Mouse (Mus musculus) hindbrain, embryonic 13.5 days (tissue): ENCODE data around the gene Adarb1. TPM values are rescaled to one million over a fixed set of nuclear protein-coding genes. Genes with fewer than 3 reads are reported as not detected.

Source experiments
- ATAC-seq: fragments of 200-750 bp; cut with Nextera tagmentation; 2 replicates; pipeline ENCODE4 v1.8.0; 2017; ENCODE audit warnings: moderate TSS enrichment; ENCODE audit not compliant: low FRiP score
- H3K27ac ChIP-seq: fragments of 300-500 bp; sonication (generic); 2 replicates; pipeline ENCODE4 v1.5.1; 2015; ENCODE audit warnings: inconsistent platforms, mild to moderate bottlenecking, moderate library complexity
- H3K27me3 ChIP-seq: fragments of 300-500 bp; sonication (generic); 2 replicates; pipeline ENCODE4 v1.6.1; 2015; ENCODE audit warnings: mild to moderate bottlenecking, inconsistent platforms
- H3K36me3 ChIP-seq: fragments of 300-500 bp; sonication (generic); 2 replicates; pipeline ENCODE4 v1.6.1; 2015; ENCODE audit warnings: mild to moderate bottlenecking, inconsistent platforms
- H3K4me1 ChIP-seq: fragments of 300-500 bp; sonication (generic); replicated peaks from 2 replicates; pipeline ENCODE4 v1.6.1; 2015; ENCODE audit warnings: inconsistent platforms
- H3K4me2 ChIP-seq: fragments of 300-500 bp; sonication (generic); 2 replicates; pipeline ENCODE4 v1.6.1; 2015; ENCODE audit warnings: inconsistent platforms, mild to moderate bottlenecking, moderate library complexity
- H3K4me3 ChIP-seq: fragments of 300-500 bp; sonication (generic); 2 replicates; pipeline ENCODE4 v1.5.1; 2015; ENCODE audit warnings: mild to moderate bottlenecking, inconsistent platforms
- H3K9ac ChIP-seq: fragments of 300-500 bp; sonication (generic); 2 replicates; pipeline ENCODE4 v1.6.1; 2015; ENCODE audit warnings: mild to moderate bottlenecking, inconsistent platforms
- H3K9me3 ChIP-seq: fragments of 300-500 bp; sonication (generic); 2 replicates; pipeline ENCODE4 v1.6.1; 2016; ENCODE audit warnings: inconsistent platforms
- WGBS: fragments of 180-500 bp; shearing (Covaris S2); methylation state at CpG from one replicate; pipeline ENCODE4 v1.1.7; 2015; 5-methylcytosine and 5-hydroxymethylcytosine counted together
- polyA plus RNA-seq: library from polyadenylated mRNA; unstranded; fragments of >200 nt; fragmentation: Nextera tagmentation; extraction: Ambion mirVana; gene quantifications from 2 replicates; pipeline ENCODE4 v1.2.1, GENCODE M21; 2015

Gene Adarb1
- polyA plus RNA-seq, 1 experiment from 2014 or later = 12.0 TPM

DNA sequence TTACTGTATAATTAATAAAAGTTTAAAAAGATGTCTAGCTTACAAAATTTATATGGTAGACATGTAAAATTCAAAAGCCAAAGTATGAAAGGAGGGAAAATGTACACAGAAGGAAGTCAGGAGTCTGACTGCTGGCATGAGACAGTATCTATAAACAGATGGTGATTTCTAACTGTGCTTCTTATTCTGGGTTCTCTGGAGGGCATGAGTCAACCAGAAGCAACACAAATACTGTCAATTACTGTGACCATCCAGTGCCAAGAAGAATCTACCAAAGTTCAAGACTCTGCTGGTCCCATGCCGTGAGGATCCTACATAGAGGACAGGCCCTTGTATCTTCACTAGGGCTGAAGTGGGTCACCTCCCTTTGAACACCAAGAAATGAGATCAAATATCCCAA, 43.1 kb downstream of the Adarb1 start:
- no peaks in the 10 kb centered on the region for H3K27me3 ChIP-seq
- no peak overlapping the region for H3K27ac ChIP-seq
- no peaks in the 10 kb centered on the region for H3K9me3 ChIP-seq
- no peak overlapping the region for H3K4me2 ChIP-seq
- H3K4me1 ChIP-seq = no peaks in the 10 kb centered on the region
- 85% methylated on average over 1 of the region's 1 CpGs for WGBS
- no peak for ATAC-seq
- H3K9ac ChIP-seq = no peak overlapping the region
- H3K36me3 ChIP-seq = no peaks in the 10 kb centered on the region
- no peak overlapping the region for H3K4me3 ChIP-seq

DNA sequence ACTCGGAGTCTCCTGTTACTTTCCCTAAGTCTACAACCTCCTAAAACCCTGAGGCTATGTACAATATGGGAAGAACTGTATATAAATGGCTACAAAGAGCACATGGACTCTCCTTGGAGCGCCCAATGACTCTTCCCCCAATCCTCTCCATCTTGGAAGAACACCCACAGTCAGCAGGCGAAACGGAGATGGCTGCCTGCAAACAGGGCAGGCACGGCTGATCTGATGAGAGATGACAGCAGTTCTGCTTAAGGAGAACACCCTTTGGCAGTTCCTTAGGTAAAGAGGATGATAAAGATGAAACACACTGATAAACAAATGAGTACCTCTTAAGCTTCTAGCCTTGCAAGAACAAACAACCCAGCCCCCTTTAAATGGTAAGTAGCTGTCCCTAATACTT, 43.7 kb downstream of the Adarb1 start:
- no peaks in the 10 kb centered on the region for H3K9me3 ChIP-seq
- H3K4me2 ChIP-seq = no peak overlapping the region
- H3K4me1 ChIP-seq = no peaks in the 10 kb centered on the region
- no peaks in the 10 kb centered on the region for H3K27me3 ChIP-seq
- no peak overlapping the region for H3K4me3 ChIP-seq
- ATAC-seq = no peak
- H3K9ac ChIP-seq = no peak overlapping the region
- 87% methylated on average over 5 of the region's 5 CpGs for WGBS
- no peaks in the 10 kb centered on the region for H3K36me3 ChIP-seq
- H3K27ac ChIP-seq = no peak overlapping the region

DNA sequence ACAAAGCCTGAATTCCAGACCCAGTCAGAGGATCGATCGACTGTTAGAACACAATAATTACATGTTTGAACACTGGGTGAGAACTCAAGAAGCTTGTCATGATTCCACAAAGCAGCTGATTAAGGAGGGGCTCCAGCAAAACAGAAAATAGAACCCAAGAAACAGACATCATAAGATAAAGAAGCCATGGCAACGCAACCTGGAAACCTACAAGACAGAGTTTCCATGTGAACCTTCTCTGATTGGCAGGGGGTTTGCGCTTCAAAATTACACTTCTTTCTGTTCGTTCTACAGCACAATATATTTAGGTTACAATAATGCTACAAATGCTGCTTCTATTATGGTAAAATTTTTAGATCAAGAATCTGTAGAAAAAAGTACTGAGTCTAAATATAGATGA, 47.9 kb downstream of the Adarb1 start:
- no peak overlapping the region for H3K9ac ChIP-seq
- H3K4me2 ChIP-seq = no peak overlapping the region
- ATAC-seq = no peak
- 85% methylated on average over 5 of the region's 5 CpGs for WGBS
- H3K9me3 ChIP-seq = no peaks in the 10 kb centered on the region
- H3K27me3 ChIP-seq = no peaks in the 10 kb centered on the region
- H3K27ac ChIP-seq = no peak overlapping the region
- no peak overlapping the region for H3K4me3 ChIP-seq
- H3K36me3 ChIP-seq = no peaks in the 10 kb centered on the region
- no peaks in the 10 kb centered on the region for H3K4me1 ChIP-seq

DNA sequence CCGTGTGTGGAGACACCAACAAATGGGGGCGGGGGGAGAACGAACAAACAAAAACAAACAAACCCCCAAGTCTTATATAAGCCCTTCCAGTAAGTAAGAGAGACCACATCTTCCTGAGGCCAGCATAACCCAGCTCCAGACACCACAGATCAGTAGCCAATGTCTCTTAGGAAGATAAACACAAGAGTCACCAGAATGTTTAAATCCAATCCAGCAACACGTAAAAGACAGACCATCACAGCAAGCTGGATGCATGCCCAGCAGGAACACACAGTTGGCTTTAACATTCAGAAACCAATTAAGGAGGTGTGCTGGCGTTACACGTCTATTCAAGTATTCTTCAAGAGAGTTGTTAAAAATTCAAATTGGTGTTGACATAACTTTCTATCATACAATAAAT, 50.1 kb downstream of the Adarb1 start:
- H3K9ac ChIP-seq = no peak overlapping the region
- WGBS = 76% methylated on average over 6 of the region's 6 CpGs
- H3K27ac ChIP-seq = no peak overlapping the region

DNA sequence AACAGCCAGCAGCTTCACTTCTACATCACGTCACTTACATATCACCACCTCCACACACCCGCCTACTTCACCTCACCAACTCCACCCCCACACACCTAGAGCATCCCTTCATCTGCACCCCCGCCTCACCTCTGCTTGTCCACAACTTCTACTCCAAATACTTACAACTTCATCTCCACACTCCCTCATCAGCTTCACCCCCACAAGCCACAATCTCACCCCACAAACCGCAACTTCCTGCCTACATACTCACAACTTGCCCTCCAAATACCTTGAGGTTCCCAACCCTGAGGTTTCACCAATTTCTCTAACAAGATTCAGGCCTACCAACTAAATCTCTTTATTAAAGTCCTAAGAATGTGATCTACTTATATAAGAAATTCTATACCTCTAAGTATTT, 51.1 kb downstream of the Adarb1 start:
- no peak overlapping the region for H3K4me3 ChIP-seq
- 95% methylated on average over 4 of the region's 4 CpGs for WGBS
- no peak overlapping the region for H3K27ac ChIP-seq
- H3K36me3 ChIP-seq = no peaks in the 10 kb centered on the region
- ATAC-seq = no peak
- H3K9ac ChIP-seq = no peak overlapping the region
- no peaks in the 10 kb centered on the region for H3K9me3 ChIP-seq
- H3K27me3 ChIP-seq = no peaks in the 10 kb centered on the region
- no peaks in the 10 kb centered on the region for H3K4me1 ChIP-seq
- no peak overlapping the region for H3K4me2 ChIP-seq

More for the DNA sequence above, 50.1 kb downstream of the Adarb1 start:
- no peak overlapping the region for H3K4me2 ChIP-seq
- H3K9me3 ChIP-seq = no peaks in the 10 kb centered on the region
- H3K27me3 ChIP-seq = no peaks in the 10 kb centered on the region
- no peaks in the 10 kb centered on the region for H3K36me3 ChIP-seq
- H3K4me3 ChIP-seq = no peak overlapping the region
- no peak for ATAC-seq
- H3K4me1 ChIP-seq = no peaks in the 10 kb centered on the region

DNA sequence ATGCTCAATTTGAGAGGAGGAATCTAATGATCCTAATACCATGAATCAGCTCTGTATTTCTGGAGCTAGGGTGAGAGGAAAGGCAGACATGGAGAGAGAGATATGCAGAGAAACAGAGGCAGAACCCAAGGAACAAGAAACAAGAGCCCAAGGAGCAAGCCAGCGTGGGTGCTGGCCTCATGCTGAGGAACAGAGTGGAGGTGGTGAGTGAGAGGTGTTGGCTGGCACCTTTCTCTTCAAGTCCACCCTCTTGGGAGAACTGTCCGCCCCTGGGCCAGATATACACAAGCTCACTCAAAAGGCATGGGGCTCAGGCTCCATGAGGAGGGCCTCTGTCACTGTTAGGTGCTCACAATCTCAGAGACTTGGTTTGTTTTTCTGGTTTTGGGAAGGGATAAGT, 52.9 kb downstream of the Adarb1 start:
- no peaks in the 10 kb centered on the region for H3K4me1 ChIP-seq

DNA sequence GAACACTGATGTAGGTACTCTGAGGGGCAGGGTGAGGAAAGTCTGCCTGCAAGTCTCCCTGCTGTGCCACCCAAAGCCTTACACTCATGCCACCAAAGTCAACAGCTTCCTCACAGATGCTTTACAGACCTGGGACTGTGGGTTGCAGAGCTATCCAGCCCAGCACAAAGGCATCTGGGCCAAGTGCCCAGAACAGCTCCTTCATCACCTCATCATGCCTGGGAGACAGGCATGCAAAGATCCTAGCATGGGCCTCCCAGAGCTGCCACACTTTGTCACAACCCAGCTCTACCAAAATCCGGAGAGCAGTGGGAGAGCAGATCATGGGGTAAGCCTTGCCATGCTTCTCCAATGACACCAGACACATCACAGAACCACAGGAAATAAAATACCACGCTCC, 57.6 kb downstream of the Adarb1 start:
- H3K4me1 ChIP-seq = no peaks in the 10 kb centered on the region
- WGBS = 85% methylated on average over 2 of the region's 2 CpGs
- no peak overlapping the region for H3K27ac ChIP-seq
- no peaks in the 10 kb centered on the region for H3K9me3 ChIP-seq
- H3K4me2 ChIP-seq = no peak overlapping the region
- H3K9ac ChIP-seq = no peak overlapping the region
- no peak overlapping the region for H3K4me3 ChIP-seq
- no peak for ATAC-seq
- no peaks in the 10 kb centered on the region for H3K36me3 ChIP-seq
- no peaks in the 10 kb centered on the region for H3K27me3 ChIP-seq

More for the DNA sequence above, 52.9 kb downstream of the Adarb1 start:
- H3K9me3 ChIP-seq = no peaks in the 10 kb centered on the region
- ATAC-seq = no peak
- no peak overlapping the region for H3K4me2 ChIP-seq
- no peak overlapping the region for H3K9ac ChIP-seq
- 87% methylated on average over 2 of the region's 2 CpGs for WGBS
- no peaks in the 10 kb centered on the region for H3K27me3 ChIP-seq
- H3K4me3 ChIP-seq = no peak overlapping the region
- H3K36me3 ChIP-seq = no peaks in the 10 kb centered on the region
- no peak overlapping the region for H3K27ac ChIP-seq

DNA sequence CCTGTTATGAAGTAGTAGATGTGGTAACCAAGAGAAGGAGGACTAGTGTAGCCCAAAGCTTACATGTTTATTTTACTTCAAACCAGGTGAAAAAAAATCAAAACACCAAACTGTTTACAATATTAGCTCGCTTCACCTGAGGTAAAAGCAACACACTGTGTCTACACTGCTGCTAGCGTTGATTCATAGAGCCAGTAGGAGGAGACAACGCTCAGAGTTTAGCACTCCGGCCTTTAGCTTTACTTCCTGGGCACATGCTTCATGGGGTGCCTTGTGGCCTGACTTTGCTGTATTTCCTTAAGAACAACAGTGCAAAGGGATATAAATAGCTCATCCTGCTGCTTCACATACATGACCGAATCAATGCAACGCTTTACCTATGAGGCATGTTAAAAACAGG, 60.1 kb downstream of the Adarb1 start:
- Histone ChIP-seq H3K9ac (no peak overlapping the region), H3K27ac (no peak overlapping the region), H3K27me3 (no peaks in the 10 kb centered on the region), H3K4me1 (no peaks in the 10 kb centered on the region), H3K4me2 (no peak overlapping the region), H3K9me3 (no peaks in the 10 kb centered on the region), H3K4me3 (no peak overlapping the region), H3K36me3 (no peaks in the 10 kb centered on the region)
- no peak for ATAC-seq
- WGBS = 89% methylated on average over 6 of the region's 6 CpGs

DNA sequence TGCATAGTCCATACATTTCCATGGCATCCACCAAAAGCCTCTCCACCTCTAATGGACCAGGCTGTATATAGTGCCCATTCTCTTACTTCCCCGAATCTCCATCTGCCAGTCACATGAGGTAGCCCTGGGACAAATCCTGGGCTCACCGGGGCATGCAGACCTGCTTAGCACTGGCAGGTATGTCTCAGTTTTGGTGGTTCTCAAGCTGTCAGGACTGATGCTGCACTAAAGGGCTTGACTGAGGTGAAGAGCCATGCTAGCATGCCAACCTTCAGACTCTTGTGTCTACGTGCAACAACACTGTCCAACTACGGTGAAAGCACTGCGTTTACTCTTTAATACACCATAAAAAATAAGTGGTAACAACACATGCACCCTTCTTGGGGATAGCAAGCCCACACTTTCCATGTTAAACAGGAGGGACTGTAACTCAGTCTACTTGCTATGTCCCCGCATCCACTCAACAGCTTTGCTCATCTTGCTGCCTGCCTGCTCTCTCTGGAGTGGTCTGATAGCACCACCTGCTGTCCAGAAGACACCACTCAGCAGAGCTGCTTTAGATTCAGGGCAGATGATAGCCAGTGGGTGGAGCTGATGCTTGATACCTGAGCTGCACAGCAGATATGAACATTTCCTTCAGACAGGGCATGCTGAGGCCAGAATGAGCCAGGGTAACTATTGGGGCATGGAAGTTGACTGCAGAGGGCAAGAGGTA, 64.9 kb downstream of the Adarb1 start:
- peak; percentile 85 for ATAC-seq
- Histone ChIP-seq H3K9me3 (no peaks in the 10 kb centered on the region), H3K4me1 (0 out of 2 replicates have a peak, but pooled peaks cover 3% of the 10 kb centered on the region), H3K4me2 (no peak overlapping the region), H3K36me3 (peaks cover 4% of the 10 kb centered on the region; the same call in 1 of the 2 replicates), H3K27ac (no peak overlapping the region), H3K27me3 (no peaks in the 10 kb centered on the region), H3K4me3 (no peak overlapping the region), H3K9ac (no peak overlapping the region)
- 87% methylated on average over 6 of the region's 6 CpGs for WGBS

DNA sequence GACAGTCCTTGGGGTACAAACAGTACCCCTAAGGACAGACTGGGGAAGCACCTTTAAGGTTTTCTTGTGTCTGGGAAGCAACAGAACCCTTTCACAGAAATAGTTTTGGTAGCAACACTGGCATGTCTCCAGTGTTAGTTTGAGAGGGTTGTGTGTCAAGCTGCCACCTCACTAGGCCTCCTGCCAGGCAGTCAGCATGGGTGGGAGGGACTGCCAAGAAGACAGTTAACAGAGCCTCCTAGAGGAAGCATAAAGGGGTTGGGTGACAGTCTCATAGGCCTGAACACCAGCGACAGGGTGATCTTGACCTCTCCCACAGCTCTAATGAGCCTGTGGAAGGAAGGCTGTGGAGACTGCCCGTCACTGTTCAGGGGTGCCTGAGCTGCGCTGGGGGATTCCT, 75.2 kb downstream of the Adarb1 start:
- ATAC-seq = no peak
- no peak overlapping the region for H3K4me3 ChIP-seq
- H3K27ac ChIP-seq = no peak overlapping the region
- H3K9me3 ChIP-seq = no peaks in the 10 kb centered on the region
- H3K4me2 ChIP-seq = no peak overlapping the region
- 75% methylated on average over 3 of the region's 3 CpGs for WGBS
- no peaks in the 10 kb centered on the region for H3K36me3 ChIP-seq
- peaks cover 7% of the 10 kb centered on the region; the same call in 1 of the 2 replicates for H3K27me3 ChIP-seq
- no peak overlapping the region for H3K9ac ChIP-seq
- H3K4me1 ChIP-seq = peaks cover 22% of the 10 kb centered on the region

DNA sequence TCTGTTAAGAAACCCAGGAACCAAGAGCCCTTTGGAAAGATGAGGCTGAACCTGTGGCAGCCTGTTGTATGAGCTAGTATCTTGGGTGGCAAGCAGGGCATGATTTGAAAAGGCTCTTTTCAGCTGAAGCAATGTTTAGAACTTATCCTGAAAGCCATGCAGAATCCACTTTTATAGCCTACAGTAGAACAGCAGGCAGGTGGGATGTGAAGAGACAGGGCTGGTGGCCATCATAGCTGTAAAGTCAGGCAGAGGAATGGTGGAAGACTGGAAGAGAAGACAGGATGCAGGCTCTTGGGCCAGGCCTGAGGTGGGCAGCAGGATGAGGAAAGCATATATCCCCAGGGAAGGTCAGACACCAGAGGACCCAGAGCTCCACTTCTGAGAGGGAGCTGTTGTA, 76.4 kb downstream of the Adarb1 start:
- Histone ChIP-seq H3K9ac (no peak overlapping the region), H3K4me1 (peaks cover 22% of the 10 kb centered on the region), H3K4me2 (no peak overlapping the region), H3K27me3 (peaks cover 7% of the 10 kb centered on the region; the same call in 1 of the 2 replicates), H3K36me3 (no peaks in the 10 kb centered on the region), H3K4me3 (no peak overlapping the region), H3K9me3 (no peaks in the 10 kb centered on the region), H3K27ac (no peak overlapping the region)
- ATAC-seq = no peak

DNA sequence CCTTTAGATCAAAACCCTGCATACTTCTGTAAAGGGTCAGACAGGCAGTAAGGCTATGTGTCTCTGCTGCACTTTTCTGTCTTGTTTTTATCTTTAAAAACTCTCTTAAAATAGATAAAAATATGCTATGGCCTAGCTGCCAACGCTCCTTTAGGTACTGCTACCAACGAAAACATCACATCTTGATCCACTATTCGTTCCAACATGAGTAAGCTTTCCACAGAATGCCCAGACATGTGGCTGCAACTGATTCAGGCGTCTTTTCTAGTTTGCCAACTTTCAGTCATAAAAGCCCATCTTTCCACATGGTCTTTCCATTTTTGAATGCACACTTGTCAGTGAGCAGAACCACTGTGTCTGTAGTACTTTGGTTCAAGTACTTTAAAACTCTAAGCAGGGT, 77.0 kb downstream of the Adarb1 start:
- no peaks in the 10 kb centered on the region for H3K36me3 ChIP-seq
- H3K27me3 ChIP-seq = peaks cover 7% of the 10 kb centered on the region; the same call in 1 of the 2 replicates
- no peak overlapping the region for H3K4me3 ChIP-seq
- no peak overlapping the region for H3K9ac ChIP-seq
- no peak overlapping the region for H3K4me2 ChIP-seq
- peaks cover 22% of the 10 kb centered on the region for H3K4me1 ChIP-seq
- H3K9me3 ChIP-seq = no peaks in the 10 kb centered on the region
- no peak overlapping the region for H3K27ac ChIP-seq
- WGBS = 93% methylated on average over 4 of the region's 4 CpGs
- ATAC-seq = no peak

DNA sequence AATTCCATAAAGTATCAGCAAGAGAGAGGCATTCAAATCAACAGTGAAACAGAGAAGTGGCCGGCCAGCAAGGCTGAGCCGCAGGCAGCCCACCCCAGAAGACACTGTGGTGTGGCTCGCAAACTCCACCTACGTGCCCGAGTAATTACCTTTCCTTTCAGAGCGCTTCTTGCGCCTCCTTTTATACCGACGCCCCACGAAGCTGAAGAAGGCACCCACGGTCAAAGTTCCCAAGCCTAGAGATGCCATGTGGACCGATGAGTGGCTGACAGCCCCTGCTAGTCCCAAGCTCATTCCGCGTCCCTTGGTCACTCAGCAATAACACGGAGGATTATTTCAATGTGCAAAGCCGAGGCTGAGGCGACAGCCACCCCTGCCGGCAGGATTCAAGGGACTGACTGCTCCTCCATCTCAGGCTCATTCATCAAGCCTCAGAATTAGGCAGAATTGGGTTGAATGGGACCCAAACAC, 78.2 kb downstream of the Adarb1 start:
- Histone ChIP-seq H3K4me2 (peak overlapping the region; percentile 80), H3K4me1 (peaks cover 22% of the 10 kb centered on the region), H3K4me3 (peak overlapping the region; percentile 44), H3K27me3 (peaks cover 7% of the 10 kb centered on the region; the same call in 1 of the 2 replicates), H3K36me3 (no peaks in the 10 kb centered on the region), H3K27ac (no peak overlapping the region; the same call in 1 of the 2 replicates), H3K9ac (peak overlapping the region; percentile 69), H3K9me3 (no peaks in the 10 kb centered on the region)
- WGBS = 4% methylated on average over 18 of the region's 18 CpGs
- peak; percentile 65 for ATAC-seq
